Mouse (Mus musculus) midbrain, embryonic 11.5 days (tissue): ENCODE data around the gene Ehd2. TPM values are rescaled to one million over a fixed set of nuclear protein-coding genes. Genes with fewer than 3 reads are reported as not detected.

ENCODE experiments used
- ATAC-seq: fragments of 200-750 bp; cut with Nextera tagmentation; 2 replicates; pipeline ENCODE4 v1.8.0; 2017; ENCODE audit warnings: moderate TSS enrichment, moderate library complexity; ENCODE audit not compliant: low FRiP score
- DNase-seq: peaks from one replicate; pipeline ENCODE4 v3.0.0; 2015; ENCODE audit warnings: low spot score; ENCODE audit errors: missing footprints
- H3K27ac ChIP-seq: fragments of 300-500 bp; sonication (generic); 2 replicates; pipeline ENCODE4 v1.5.1; 2014; ENCODE audit warnings: low read depth, low read length
- H3K27me3 ChIP-seq: fragments of 300-500 bp; sonication (generic); 2 replicates; pipeline ENCODE4 v1.6.1; 2014; ENCODE audit warnings: mild to moderate bottlenecking, low read length, moderate library complexity, mixed read lengths; ENCODE audit not compliant: control insufficient read depth, insufficient read depth
- H3K36me3 ChIP-seq: fragments of 300-500 bp; sonication (generic); 2 replicates; pipeline ENCODE4 v1.6.1; 2014; ENCODE audit warnings: mild to moderate bottlenecking, low read length, moderate library complexity, mixed read lengths; ENCODE audit not compliant: control insufficient read depth, insufficient read depth
- H3K4me1 ChIP-seq: fragments of 300-500 bp; sonication (generic); 2 replicates; pipeline ENCODE4 v1.6.1; 2014; ENCODE audit warnings: low read length; ENCODE audit not compliant: control insufficient read depth, insufficient read depth
- H3K4me2 ChIP-seq: fragments of 300-500 bp; sonication (generic); 2 replicates; pipeline ENCODE4 v1.6.1; 2014; ENCODE audit warnings: mild to moderate bottlenecking, moderate library complexity
- H3K4me3 ChIP-seq: fragments of 300-500 bp; sonication (generic); 2 replicates; pipeline ENCODE4 v1.5.1; 2014; ENCODE audit warnings: low read depth, low read length
- H3K9ac ChIP-seq: fragments of 300-500 bp; sonication (generic); 2 replicates; pipeline ENCODE4 v1.6.1; 2014; ENCODE audit warnings: low read length
- H3K9me3 ChIP-seq: fragments of 300-500 bp; sonication (generic); 2 replicates; pipeline ENCODE4 v1.6.1; 2016; ENCODE audit warnings: low read length; ENCODE audit not compliant: control insufficient read depth
- WGBS: fragments of 180-500 bp; shearing (Covaris S2); extraction: QIAGEN DNeasy Blood & Tissue Kit; methylation state at CpG from one replicate; pipeline ENCODE4 v1.1.7; 2014; 5-methylcytosine and 5-hydroxymethylcytosine counted together
- polyA plus RNA-seq: library from polyadenylated mRNA; unstranded; fragments of >200 nt; fragmentation: Nextera tagmentation; extraction: Ambion mirVana; gene quantifications from 2 replicates; pipeline ENCODE4 v1.2.1, GENCODE M21; 2014

The Ehd2 gene
- polyA plus RNA-seq, 1 experiment from 2014 or later: 8.9 TPM

- H3K4me3 ChIP-seq: peak within 1 kb of the TSS; percentile 73
- peak; percentile 94 for ATAC-seq
- H3K27me3 ChIP-seq: no peaks in the 10 kb centered on the region
- peak; percentile 99 for DNase-seq
- peak within 1 kb of the TSS; percentile 79 for H3K9ac ChIP-seq
- peak within 1 kb of the TSS; percentile 88 for H3K4me2 ChIP-seq
- H3K9me3 ChIP-seq: no peaks in the 10 kb centered on the region
- WGBS: 2% methylated on average over 59 of the region's 59 CpGs
- peak within 1 kb of the TSS; percentile 87 for H3K27ac ChIP-seq
- H3K4me1 ChIP-seq: peaks cover 12% of the 10 kb centered on the region
- peaks cover 22% of the 10 kb centered on the region for H3K36me3 ChIP-seq
These were observed 21.4 kb downstream of the Ehd2 start, which contains the start of gene Nop53 for GRCm38 (mm10) chr7:15945721-15946536. Nop53 (minus strand) TSS chr7:15946074.

- DNase-seq (no peak), ATAC-seq (no peak)
- Histone ChIP-seq H3K36me3 (peaks cover 25% of the 10 kb centered on the region), H3K27ac (no peak overlapping the region; the same call in 1 of the 2 replicates), H3K4me3 (peak overlapping the region; percentile 73), H3K4me2 (peak overlapping the region; percentile 88), H3K9ac (peak overlapping the region; percentile 79), H3K4me1 (peaks cover 12% of the 10 kb centered on the region), H3K27me3 (no peaks in the 10 kb centered on the region), H3K9me3 (no peaks in the 10 kb centered on the region)
- WGBS: 6% methylated on average over 8 of the region's 8 CpGs
These were observed 22.2 kb downstream of the Ehd2 start for GRCm38 (mm10) chr7:15945211-15945610.

- DNase-seq (no peak), ATAC-seq (no peak)
- 95% methylated on average over 1 of the region's 1 CpGs for WGBS
- Histone ChIP-seq H3K4me3 (no peak overlapping the region), H3K9me3 (no peaks in the 10 kb centered on the region), H3K9ac (no peak overlapping the region), H3K36me3 (peaks cover 33% of the 10 kb centered on the region), H3K4me2 (no peak overlapping the region; the same call in 1 of the 2 replicates), H3K27me3 (no peaks in the 10 kb centered on the region), H3K27ac (no peak overlapping the region), H3K4me1 (peaks cover 12% of the 10 kb centered on the region)
These were observed 23.1 kb downstream of the Ehd2 start for GRCm38 (mm10) chr7:15944311-15944710.

- no peak for DNase-seq
- WGBS: 98% methylated on average over 3 of the region's 3 CpGs
- Histone ChIP-seq H3K27me3 (no peaks in the 10 kb centered on the region), H3K27ac (no peak overlapping the region), H3K4me1 (no peaks in the 10 kb centered on the region), H3K36me3 (peaks cover 63% of the 10 kb centered on the region), H3K9ac (no peak overlapping the region), H3K4me2 (no peak overlapping the region), H3K9me3 (no peaks in the 10 kb centered on the region; the same call in 1 of the 2 replicates), H3K4me3 (no peak overlapping the region)
- ATAC-seq: no peak
These were observed 28.7 kb downstream of the Ehd2 start for GRCm38 (mm10) chr7:15938621-15939020.

GRCm38 (mm10) chr7:15937491-15937890, 29.9 kb downstream of the Ehd2 start:
- WGBS: 91% methylated on average over 5 of the region's 5 CpGs
- H3K9me3 ChIP-seq: no peaks in the 10 kb centered on the region; the same call in 1 of the 2 replicates
- H3K36me3 ChIP-seq: peaks cover 56% of the 10 kb centered on the region
- H3K4me3 ChIP-seq: no peak overlapping the region
- H3K9ac ChIP-seq: no peak overlapping the region
- no peak overlapping the region for H3K4me2 ChIP-seq
- no peaks in the 10 kb centered on the region for H3K4me1 ChIP-seq
- ATAC-seq (no peak), DNase-seq (no peak)
- H3K27ac ChIP-seq: no peak overlapping the region
- no peaks in the 10 kb centered on the region for H3K27me3 ChIP-seq

GRCm38 (mm10) chr7:15933437-15934359, 33.7 kb downstream of the Ehd2 start:
- H3K9me3 ChIP-seq: no peaks in the 10 kb centered on the region; the same call in 1 of the 2 replicates
- no peaks in the 10 kb centered on the region for H3K27me3 ChIP-seq
- no peak overlapping the region for H3K4me3 ChIP-seq
- H3K4me2 ChIP-seq: no peak overlapping the region
- peaks cover 24% of the 10 kb centered on the region for H3K36me3 ChIP-seq
- no peaks in the 10 kb centered on the region for H3K4me1 ChIP-seq
- DNase-seq (no peak), ATAC-seq (no peak)
- H3K9ac ChIP-seq: no peak overlapping the region
- WGBS: 66% methylated on average over 16 of the region's 16 CpGs
- no peak overlapping the region for H3K27ac ChIP-seq

GRCm38 (mm10) chr7:15931635-15932034, 35.7 kb downstream of the Ehd2 start:
- no peak overlapping the region for H3K9ac ChIP-seq
- H3K4me1 ChIP-seq: no peaks in the 10 kb centered on the region
- no peak overlapping the region for H3K4me3 ChIP-seq
- H3K9me3 ChIP-seq: no peaks in the 10 kb centered on the region; the same call in 1 of the 2 replicates
- ATAC-seq (no peak), DNase-seq (no peak)
- H3K27ac ChIP-seq: no peak overlapping the region
- WGBS: 86% methylated on average over 3 of the region's 3 CpGs
- H3K36me3 ChIP-seq: peaks cover 6% of the 10 kb centered on the region; the same call in 1 of the 2 replicates
- H3K4me2 ChIP-seq: no peak overlapping the region
- no peaks in the 10 kb centered on the region for H3K27me3 ChIP-seq

- Histone ChIP-seq H3K4me1 (no peaks in the 10 kb centered on the region), H3K4me3 (no peak overlapping the region), H3K9ac (no peak overlapping the region), H3K27ac (no peak overlapping the region), H3K36me3 (no peaks in the 10 kb centered on the region), H3K9me3 (no peaks in the 10 kb centered on the region; the same call in 1 of the 2 replicates), H3K27me3 (no peaks in the 10 kb centered on the region), H3K4me2 (no peak overlapping the region)
- no peak for ATAC-seq
- DNase-seq: no peak
- 62% methylated on average over 2 of the region's 2 CpGs for WGBS
These were observed 36.8 kb downstream of the Ehd2 start for GRCm38 (mm10) chr7:15930543-15930942.
